Mouse (Mus musculus) liver, embryonic 12.5 days (tissue): Measurements from ENCODE around the gene Ptgdr2. TPM values are rescaled to one million over a fixed set of nuclear protein-coding genes. Genes with fewer than 3 reads are reported as not detected.

Experiments
- ATAC-seq: fragments of 200-750 bp; cut with Nextera tagmentation; 2 replicates; pipeline ENCODE4 v1.8.0; 2017; ENCODE audit warnings: moderate number of reproducible peaks, mild to moderate bottlenecking, moderate library complexity
- H3K27ac ChIP-seq: fragments of 300-500 bp; sonication (generic); 2 replicates; pipeline ENCODE4 v1.5.1; 2016; ENCODE audit warnings: mild to moderate bottlenecking
- H3K27me3 ChIP-seq: fragments of 300-500 bp; sonication (generic); replicated peaks from 2 replicates; pipeline ENCODE4 v1.6.1; 2016; ENCODE audit warnings: mild to moderate bottlenecking, moderate library complexity
- H3K36me3 ChIP-seq: fragments of 300-500 bp; sonication (generic); 2 replicates; pipeline ENCODE4 v1.6.1; 2016; ENCODE audit warnings: mild to moderate bottlenecking, moderate library complexity
- H3K4me1 ChIP-seq: fragments of 300-500 bp; sonication (generic); 2 replicates; pipeline ENCODE4 v1.6.1; 2016
- H3K4me2 ChIP-seq: fragments of 300-500 bp; sonication (generic); 2 replicates; pipeline ENCODE4 v1.6.1; 2016; ENCODE audit warnings: mild to moderate bottlenecking, moderate library complexity
- H3K4me3 ChIP-seq: fragments of 300-500 bp; sonication (generic); 2 replicates; pipeline ENCODE4 v1.5.1; 2016; ENCODE audit warnings: mild to moderate bottlenecking, moderate library complexity
- H3K9ac ChIP-seq: fragments of 300-500 bp; sonication (generic); 2 replicates; pipeline ENCODE4 v1.6.1; 2016; ENCODE audit warnings: mild to moderate bottlenecking, moderate library complexity
- H3K9me3 ChIP-seq: fragments of 300-500 bp; sonication (generic); replicated peaks from 2 replicates; pipeline ENCODE4 v1.6.1; 2016; ENCODE audit warnings: mild to moderate bottlenecking, moderate library complexity
- WGBS: fragments of 180-500 bp; shearing (Covaris S2); methylation state at CpG from one replicate; pipeline ENCODE4 v1.1.7; 2016; ENCODE audit not compliant: insufficient replicate concordance; 5-methylcytosine and 5-hydroxymethylcytosine counted together
- polyA plus RNA-seq: library from polyadenylated mRNA; unstranded; fragments of >200 nt; fragmentation: Nextera tagmentation; extraction: Ambion mirVana; gene quantifications from 2 replicates; pipeline ENCODE4 v1.2.1, GENCODE M21; 2016

Ptgdr2 gene
- polyA plus RNA-seq, 1 experiment from 2014 or later = 0.05 TPM

DNA sequence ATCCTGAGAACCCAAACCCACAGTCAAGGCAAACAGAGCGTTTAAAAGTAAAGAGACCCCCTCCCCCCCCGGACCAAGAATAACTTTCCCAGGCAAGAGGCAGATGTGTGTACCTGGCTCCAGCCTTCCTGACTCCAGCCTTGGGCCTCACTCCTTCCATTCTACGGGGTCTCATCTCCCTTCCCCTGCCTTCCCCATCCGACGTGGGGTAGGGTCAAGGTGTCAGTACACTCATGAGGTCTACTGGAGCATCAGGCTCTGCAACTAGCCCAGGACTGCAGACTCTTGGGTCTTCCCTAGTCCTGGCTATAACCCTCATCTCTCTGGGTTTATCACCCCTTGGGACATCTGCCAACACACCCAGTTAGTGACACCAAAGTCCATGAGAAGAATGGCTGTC lies 43.2 kb downstream of the Ptgdr2 start:
- H3K9me3 ChIP-seq = no peaks in the 10 kb centered on the region
- H3K27me3 ChIP-seq = 0 out of 2 replicates have a peak, but pooled peaks cover 6% of the 10 kb centered on the region
- no peaks in the 10 kb centered on the region for H3K36me3 ChIP-seq
- H3K4me2 ChIP-seq = peak overlapping the region; percentile 47
- H3K27ac ChIP-seq = no peak overlapping the region
- 50% methylated on average over 5 of the region's 5 CpGs for WGBS
- H3K4me3 ChIP-seq = no peak overlapping the region
- H3K4me1 ChIP-seq = peaks cover 8% of the 10 kb centered on the region
- ATAC-seq = no peak
- H3K9ac ChIP-seq = no peak overlapping the region

- no peak overlapping the region for H3K27ac ChIP-seq
- peaks cover 8% of the 10 kb centered on the region for H3K4me1 ChIP-seq
- no peak overlapping the region for H3K4me3 ChIP-seq
- peaks cover 6% of the 10 kb centered on the region; the same call in 1 of the 2 replicates for H3K27me3 ChIP-seq
- no peaks in the 10 kb centered on the region for H3K9me3 ChIP-seq
- H3K9ac ChIP-seq = no peak overlapping the region
- H3K4me2 ChIP-seq = 0 out of 2 replicates have a peak overlapping the region, but pooled peaks have one; percentile 22
- ATAC-seq = no peak
- 27% methylated on average over 14 of the region's 14 CpGs for whole genome bisulfite sequencing
- no peaks in the 10 kb centered on the region for H3K36me3 ChIP-seq
Measured at GRCm38 (mm10) chr19:10983146-10983545, 46.2 kb downstream of the Ptgdr2 start.

- WGBS = 59% methylated on average over 13 of the region's 13 CpGs
- no peak for ATAC-seq
- Histone ChIP-seq H3K27me3 (peaks cover 6% of the 10 kb centered on the region; the same call in 1 of the 2 replicates), H3K9me3 (no peaks in the 10 kb centered on the region), H3K4me1 (peaks cover 5% of the 10 kb centered on the region), H3K27ac (no peak overlapping the region), H3K4me2 (no peak overlapping the region), H3K4me3 (no peak overlapping the region), H3K9ac (no peak overlapping the region), H3K36me3 (no peaks in the 10 kb centered on the region)
Measured at GRCm38 (mm10) chr19:10984551-10984950, 47.6 kb downstream of the Ptgdr2 start.

GRCm38 (mm10) chr19:10985889-10986288 lies 48.9 kb downstream of the Ptgdr2 start:
- Histone ChIP-seq H3K9me3 (no peaks in the 10 kb centered on the region), H3K27ac (no peak overlapping the region), H3K4me1 (no peaks in the 10 kb centered on the region), H3K27me3 (peaks cover 6% of the 10 kb centered on the region; the same call in 1 of the 2 replicates), H3K36me3 (no peaks in the 10 kb centered on the region), H3K9ac (no peak overlapping the region), H3K4me2 (no peak overlapping the region), H3K4me3 (no peak overlapping the region)
- no peak for ATAC-seq
- 84% methylated on average over 4 of the region's 4 CpGs for WGBS

- Histone ChIP-seq H3K4me1 (no peaks in the 10 kb centered on the region), H3K36me3 (no peaks in the 10 kb centered on the region), H3K27me3 (no peaks in the 10 kb centered on the region; the same call in 1 of the 2 replicates), H3K27ac (no peak overlapping the region), H3K4me3 (no peak overlapping the region), H3K9me3 (no peaks in the 10 kb centered on the region), H3K9ac (no peak overlapping the region), H3K4me2 (no peak overlapping the region)
- 80% methylated on average over 1 of the region's 1 CpGs for WGBS
- no peak for ATAC-seq
Measured at GRCm38 (mm10) chr19:10988563-10988962, 51.6 kb downstream of the Ptgdr2 start.

GRCm38 (mm10) chr19:10990751-10991150 lies 53.8 kb downstream of the Ptgdr2 start:
- no peaks in the 10 kb centered on the region for H3K9me3 ChIP-seq
- no peaks in the 10 kb centered on the region for H3K36me3 ChIP-seq
- H3K4me2 ChIP-seq = no peak overlapping the region
- no peak overlapping the region for H3K27ac ChIP-seq
- no peak for ATAC-seq
- no peak overlapping the region for H3K4me3 ChIP-seq
- H3K4me1 ChIP-seq = no peaks in the 10 kb centered on the region
- H3K9ac ChIP-seq = no peak overlapping the region
- WGBS = 38% methylated on average over 1 of the region's 1 CpGs
- no peaks in the 10 kb centered on the region; the same call in 1 of the 2 replicates for H3K27me3 ChIP-seq

DNA sequence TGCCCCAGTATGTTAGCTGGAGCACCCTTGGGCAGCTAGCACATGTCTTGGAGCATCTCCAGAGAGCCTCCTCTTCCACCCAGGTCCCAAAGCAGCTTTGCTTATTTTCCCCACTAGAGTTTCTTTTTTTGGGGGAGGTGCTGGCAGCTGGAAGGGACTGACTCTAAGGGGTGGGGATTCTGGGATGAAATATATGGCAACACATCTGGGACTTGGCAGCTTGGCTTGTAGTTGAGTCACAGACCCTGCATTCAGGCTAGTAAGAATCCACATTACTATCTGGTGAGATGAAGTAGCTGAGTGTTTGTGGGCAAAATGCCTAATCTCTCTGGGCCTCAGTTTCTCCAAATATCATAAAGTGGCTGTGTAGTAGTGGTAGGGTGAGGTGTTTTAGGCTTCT lies 55.0 kb downstream of the Ptgdr2 start:
- no peak overlapping the region for H3K27ac ChIP-seq
- no peak overlapping the region for H3K4me2 ChIP-seq
- H3K9me3 ChIP-seq = no peaks in the 10 kb centered on the region
- H3K27me3 ChIP-seq = no peaks in the 10 kb centered on the region; the same call in 1 of the 2 replicates
- no peaks in the 10 kb centered on the region for H3K36me3 ChIP-seq
- H3K4me1 ChIP-seq = no peaks in the 10 kb centered on the region
- H3K9ac ChIP-seq = no peak overlapping the region
- H3K4me3 ChIP-seq = no peak overlapping the region
- ATAC-seq = no peak

Other genes starting within 250 kb of the Ptgdr2 start
- gene Vps37c, start 248.4 kb upstream of the Ptgdr2 start, polyA plus RNA-seq = 14.5 and 14.8 TPM in 2 replicates
- gene Cd5, start 198.2 kb upstream of the Ptgdr2 start, polyA plus RNA-seq = 0.24 TPM in 1 of 2 replicates, not detected in the other
- not detected in 2 replicates for gene Cd6, start 107.1 kb upstream of the Ptgdr2 start, polyA plus RNA-seq
- gene Slc15a3, start 97.4 kb upstream of the Ptgdr2 start, polyA plus RNA-seq = 1.0 and 1.2 TPM in 2 replicates
- gene Tmem132a, start 67.2 kb upstream of the Ptgdr2 start, polyA plus RNA-seq = 10.6 TPM in 2 replicates
- gene Tmem109, start 55.2 kb upstream of the Ptgdr2 start, polyA plus RNA-seq = 28.2 and 28.5 TPM in 2 replicates
- gene Prpf19, start 41.9 kb upstream of the Ptgdr2 start, polyA plus RNA-seq = 24.1 and 25.6 TPM in 2 replicates
- not detected in 2 replicates for gene Zp1, start 16.5 kb upstream of the Ptgdr2 start, polyA plus RNA-seq
- gene Ccdc86, start 12.1 kb downstream of the Ptgdr2 start, polyA plus RNA-seq = 31.9 and 32.9 TPM in 2 replicates
- not detected in 2 replicates for gene Ms4a10, start 37.5 kb downstream of the Ptgdr2 start, polyA plus RNA-seq
- not detected in 2 replicates for gene Ms4a15, start 56.1 kb downstream of the Ptgdr2 start, polyA plus RNA-seq
- not detected in 2 replicates for gene Ms4a18, start 80.9 kb downstream of the Ptgdr2 start, polyA plus RNA-seq
- gene Ms4a8a, start 143.9 kb downstream of the Ptgdr2 start, polyA plus RNA-seq = not detected in 2 replicates
- gene 1700017D01Rik, start 193.7 kb downstream of the Ptgdr2 start, polyA plus RNA-seq = not detected in 2 replicates
- not detected in 2 replicates for gene 1700025F22Rik, start 228.2 kb downstream of the Ptgdr2 start, polyA plus RNA-seq